Comparison of ENCODE assay signal across 13 mouse cellular contexts in genomic region chr1:131327167-131327566, GRCm38 (mm10).
"Had no signal": no experiment of that assay in that cellular context is flagged by ENCODE, and none has a peak within 500 bp of the region (broad histone marks: within the 10 kb centered on the region; RNA-seq: fewer than 3 reads in every experiment).

No protein-coding gene starts in this region.

- ATAC-seq: liver, embryonic 12.5 days had no signal

- H3K4me2 ChIP-seq: limb, embryonic 15.5 days; liver, embryonic 12.5 days; lung, embryonic 14.5 days; neural tube, embryonic 15.5 days had no signal

- H3K4me1 ChIP-seq: limb, embryonic 15.5 days; liver, embryonic 12.5 days; midbrain, embryonic 10.5 days; neural tube, embryonic 15.5 days had no signal

- H3K4me3 ChIP-seq: limb, embryonic 15.5 days; liver, embryonic 12.5 days; midbrain, embryonic 10.5 days; myocyte; neural tube, embryonic 15.5 days had no signal

- H3K9me3 ChIP-seq: limb, embryonic 15.5 days; liver, embryonic 12.5 days; midbrain, embryonic 10.5 days; neural tube, embryonic 15.5 days had no signal

- H3K27me3 ChIP-seq: limb, embryonic 15.5 days; liver, embryonic 12.5 days; neural tube, embryonic 15.5 days had no signal

- H3K9ac ChIP-seq: limb, embryonic 15.5 days; liver, embryonic 12.5 days; lung, embryonic 14.5 days; neural tube, embryonic 15.5 days had no signal

- H3K27ac ChIP-seq: limb, embryonic 15.5 days; liver, embryonic 12.5 days; midbrain, embryonic 10.5 days; neural tube, embryonic 15.5 days; stomach, postnatal 0 days had no signal

- DNase-seq: kidney, postnatal 14 days; layer of hippocampus, adult 9-11 months; layer of hippocampus, postnatal 36 days; lung, embryonic 14.5 days; lung, postnatal 10 days; lung, postnatal 4 days; midbrain, embryonic 14.5 days had no signal
